Mouse (Mus musculus) heart, adult 11 months (tissue): ENCODE data around the gene Olfr1170.

Experiments used
- DNase-seq: peaks from one replicate; pipeline ENCODE4 v3.0.0; 2022

Olfr1170 gene

GRCm38 (mm10) chr2:88228234-88228633 lies at the start of gene Olfr1170:
Gene Olfr1170 (minus strand): TSS chr2:88228334.
- no peak for DNase-seq

- peak; percentile 60 for DNase-seq
Measured at GRCm38 (mm10) chr2:88220784-88221183, 7.3 kb downstream of the Olfr1170 start.

GRCm38 (mm10) chr2:88181580-88181979 lies 46.6 kb downstream of the Olfr1170 start, which contains the start of gene Olfr1168:
Gene Olfr1168 (plus strand): TSS chr2:88181880.
- no peak for DNase-seq
